Comparison of ENCODE assay signal across 8 mouse cellular contexts in the genomic region with DNA sequence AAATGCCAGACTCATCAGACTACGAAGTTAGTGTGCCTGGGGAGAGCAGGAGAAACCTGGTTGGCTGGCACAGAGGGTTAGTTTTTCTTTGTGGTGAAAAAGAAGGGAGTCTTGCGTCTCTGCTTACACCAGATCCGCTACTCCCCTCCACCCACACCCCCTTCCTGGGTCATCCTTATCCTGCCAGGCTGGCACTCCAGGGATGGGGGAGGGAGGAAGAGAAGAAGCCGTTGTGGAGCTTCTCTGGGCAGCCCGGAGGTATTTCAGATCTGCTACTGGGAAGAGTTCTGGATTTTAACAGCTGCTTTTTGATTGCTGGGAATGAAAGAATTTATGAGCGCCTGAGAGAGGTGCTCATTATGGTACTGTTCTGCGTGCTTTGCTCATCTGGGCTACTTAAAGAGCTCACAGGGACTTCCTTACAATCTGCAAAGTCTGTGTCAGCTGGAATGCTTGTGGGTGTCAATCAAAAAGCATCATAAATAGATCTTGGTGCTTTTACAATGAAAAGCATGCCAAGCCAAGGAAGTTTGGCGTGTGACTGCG. TPM values are rescaled to one million over a fixed set of nuclear protein-coding genes. Genes with fewer than 3 reads are reported as not detected.
DNase-seq lines count a peak whose midpoint lies in the region; ATAC-seq and TF ChIP-seq lines count a peak whose summit lies in the region.

No protein-coding gene starts in this region.

- TF ChIP-seq POLR2A in heart, adult 2 months (IDR thresholded peaks at IDR 0.05; ENCODE audit: insufficient read depth, low read depth, low read length), result no peak
- TF ChIP-seq POLR2A in ES-Bruce4 (IDR thresholded peaks at IDR 0.05; ENCODE audit: insufficient read depth, low read length), result no peak

- 0 out of 2 replicates have a peak, but pooled peaks have one; percentile 6 for ATAC-seq in embryonic facial prominence, embryonic 14.5 days (ENCODE audit: low read depth)
- no peak for ATAC-seq in intestine, embryonic 14.5 days (replicated peaks; ENCODE audit: low FRiP score, low TSS enrichment, low read depth)
- ATAC-seq in lung, postnatal 0 days, result no peak

- peak overlapping the region; percentile 90 for H3K4me2 ChIP-seq in embryonic facial prominence, embryonic 14.5 days (ENCODE audit: low read depth, low read length)
- peak overlapping the region; percentile 80 for H3K4me2 ChIP-seq in intestine, embryonic 14.5 days (ENCODE audit: low read length)
- H3K4me2 ChIP-seq in lung, postnatal 0 days (replicated peaks; ENCODE audit: low read depth, low read length), result peak overlapping the region; percentile 88

- intact Hi-C loops in heart, adult 2 months (cut with DNase I), result loop anchor here (2.0 to 10.0 kb wide), 5 partner anchors 15 to 511 kb away; no protein-coding TSS in a partner anchor
- intact Hi-C loops in heart, postnatal 36 days (cut with DNase I), result loop anchor here (2.0 to 10.0 kb wide), 4 partner anchors 57 to 601 kb away; no protein-coding TSS in a partner anchor

- 8% methylated on average over 9 of the region's 9 CpGs for WGBS in heart, adult 2 months
- 9% methylated on average over 9 of the region's 9 CpGs for WGBS in embryonic facial prominence, embryonic 14.5 days
- 11% methylated on average over 9 of the region's 9 CpGs for WGBS in intestine, embryonic 14.5 days
- 12% methylated on average over 9 of the region's 9 CpGs for WGBS in lung, postnatal 0 days

- no peak for TF ChIP-seq EP300 in heart, adult 2 months (IDR thresholded peaks at IDR 0.05; ENCODE audit: insufficient read depth, low read depth, low read length)
- TF ChIP-seq EP300 in ES-Bruce4 (IDR thresholded peaks at IDR 0.05; ENCODE audit: insufficient read depth, low read depth, low read length), result no peak
- no peak for TF ChIP-seq EP300 in lung, postnatal 0 days (IDR thresholded peaks at IDR 0.05)

- H3K4me1 ChIP-seq in heart, adult 2 months (ENCODE audit: control insufficient read depth, insufficient read depth, low read length), result peaks cover 15% of the 10 kb centered on the region
- H3K4me1 ChIP-seq in ES-Bruce4 (ENCODE audit: control insufficient read depth, insufficient read depth, low read length), result peaks cover 2% of the 10 kb centered on the region
- H3K4me1 ChIP-seq in embryonic facial prominence, embryonic 14.5 days (ENCODE audit: control insufficient read depth, insufficient read depth, low read length), result peaks cover 37% of the 10 kb centered on the region
- peaks cover 43% of the 10 kb centered on the region for H3K4me1 ChIP-seq in intestine, embryonic 14.5 days (replicated peaks; ENCODE audit: control insufficient read depth, insufficient read depth, low read length)
- H3K4me1 ChIP-seq in lung, postnatal 0 days (ENCODE audit: insufficient read depth, low read depth, low read length), result peaks cover 10% of the 10 kb centered on the region; the same call in 1 of the 2 replicates

- peaks cover 15% of the 10 kb centered on the region for H3K36me3 ChIP-seq in heart, adult 2 months (ENCODE audit: control insufficient read depth, insufficient read depth, low read length)
- no peaks in the 10 kb centered on the region for H3K36me3 ChIP-seq in ES-Bruce4 (ENCODE audit: control insufficient read depth, insufficient read depth, low read length, poor library complexity, severe bottlenecking)
- no peaks in the 10 kb centered on the region for H3K36me3 ChIP-seq in embryonic facial prominence, embryonic 14.5 days (ENCODE audit: control insufficient read depth, insufficient read depth, low read length)
- H3K36me3 ChIP-seq in intestine, embryonic 14.5 days (ENCODE audit: control insufficient read depth, insufficient read depth, low read length), result no peaks in the 10 kb centered on the region
- H3K36me3 ChIP-seq in lung, postnatal 0 days (ENCODE audit: insufficient read depth, low read length), result no peaks in the 10 kb centered on the region

- H3K27ac ChIP-seq in heart, adult 2 months, result peak overlapping the region; percentile 98
- H3K27ac ChIP-seq in ES-Bruce4 (ENCODE audit: insufficient read depth, low read length), result no peak overlapping the region
- H3K27ac ChIP-seq in embryonic facial prominence, embryonic 14.5 days (replicated peaks; ENCODE audit: low read depth, low read length), result peak overlapping the region; percentile 94
- peak overlapping the region; percentile 92; the same call in 1 of the 2 replicates for H3K27ac ChIP-seq in intestine, embryonic 14.5 days (ENCODE audit: low read depth)
- peak overlapping the region; percentile 96 for H3K27ac ChIP-seq in lung, postnatal 0 days (ENCODE audit: low read length)

- TF ChIP-seq CTCF in heart, adult 2 months (IDR thresholded peaks at IDR 0.05), result no peak
- TF ChIP-seq CTCF in ES-Bruce4 (IDR thresholded peaks at IDR 0.05; ENCODE audit: low read depth, low read length), result no peak
- no peak for TF ChIP-seq CTCF in lung, postnatal 0 days (IDR thresholded peaks at IDR 0.05)

- peak overlapping the region; percentile 90 for H3K9ac ChIP-seq in heart, adult 2 months (ENCODE audit: low read depth, low read length)
- peak overlapping the region; percentile 92 for H3K9ac ChIP-seq in ES-Bruce4 (ENCODE audit: low read depth, poor library complexity, severe bottlenecking)
- H3K9ac ChIP-seq in embryonic facial prominence, embryonic 14.5 days (ENCODE audit: low read depth, low read length), result peak overlapping the region; percentile 93
- peak overlapping the region; percentile 91 for H3K9ac ChIP-seq in intestine, embryonic 14.5 days (ENCODE audit: low read length)
- H3K9ac ChIP-seq in lung, postnatal 0 days (replicated peaks; ENCODE audit: low read depth), result peak overlapping the region; percentile 92

- peak overlapping the region; percentile 97 for H3K4me3 ChIP-seq in heart, adult 2 months
- H3K4me3 ChIP-seq in ES-Bruce4 (ENCODE audit: low read depth, low read length), result peak overlapping the region; percentile 69
- H3K4me3 ChIP-seq in embryonic facial prominence, embryonic 14.5 days (ENCODE audit: low read depth, low read length), result peak overlapping the region; percentile 85
- H3K4me3 ChIP-seq in intestine, embryonic 14.5 days (ENCODE audit: low read depth, low read length), result peak overlapping the region; percentile 89
- peak overlapping the region; percentile 98 for H3K4me3 ChIP-seq in lung, postnatal 0 days (ENCODE audit: low read depth, low read length)

- no peaks in the 10 kb centered on the region for H3K9me3 ChIP-seq in ES-Bruce4 (replicated peaks; ENCODE audit: control insufficient read depth, insufficient read depth, low read length, poor library complexity, severe bottlenecking)
- H3K9me3 ChIP-seq in embryonic facial prominence, embryonic 14.5 days (ENCODE audit: control insufficient read depth, low read length), result no peaks in the 10 kb centered on the region
- H3K9me3 ChIP-seq in intestine, embryonic 14.5 days (ENCODE audit: control insufficient read depth, low read length), result no peaks in the 10 kb centered on the region
- H3K9me3 ChIP-seq in lung, postnatal 0 days (ENCODE audit: low read length), result no peaks in the 10 kb centered on the region

- DNase-seq in heart, adult 2 months, result peak; percentile 26 to 38
- no peak for DNase-seq in heart, postnatal 36 days
- peak; percentile 67 for DNase-seq in embryonic facial prominence, embryonic 14.5 days (ENCODE audit: low spot score)
- peak; percentile 61 for DNase-seq in intestine, embryonic 14.5 days (ENCODE audit: low spot score)
- peak; percentile 44 for DNase-seq in lung, postnatal 0 days (ENCODE audit: low spot score)
- DNase-seq in T-cell, adult 2 months (ENCODE audit: low spot score), result no peak
- DNase-seq in layer of hippocampus, postnatal 25 days (ENCODE audit: extremely low spot score in 1 of 2, low spot score in 1 of 2), result no peak

- no peaks in the 10 kb centered on the region for H3K27me3 ChIP-seq in heart, adult 2 months (ENCODE audit: control insufficient read depth, insufficient read depth, low read length)
- H3K27me3 ChIP-seq in ES-Bruce4 (ENCODE audit: control insufficient read depth, insufficient read depth, low read length, poor library complexity, severe bottlenecking), result no peaks in the 10 kb centered on the region
- H3K27me3 ChIP-seq in embryonic facial prominence, embryonic 14.5 days (replicated peaks; ENCODE audit: control insufficient read depth, insufficient read depth, low read length), result no peaks in the 10 kb centered on the region
- H3K27me3 ChIP-seq in intestine, embryonic 14.5 days (replicated peaks; ENCODE audit: control insufficient read depth, insufficient read depth, low read length), result no peaks in the 10 kb centered on the region
- no peaks in the 10 kb centered on the region for H3K27me3 ChIP-seq in lung, postnatal 0 days (replicated peaks; ENCODE audit: insufficient read depth, low read length)

- H3K79me2 ChIP-seq in heart, adult 2 months (replicated peaks; ENCODE audit: control insufficient read depth, insufficient read depth, low read length), result peaks cover 14% of the 10 kb centered on the region

RNA-seq across cellular contexts. Expression of a gene that starts 1.7 kb away (rescaled TPM):
- 10 to 100 TPM; 25.6 to 26.2 TPM for total RNA-seq in heart, adult 2 months (2021)
- 8.1 and 13.9 TPM in 2 replicates for polyA plus RNA-seq in heart, adult 2 months (2012; rRNA removed)
- 10 to 100 TPM; 26.6 to 29.8 TPM for total RNA-seq in heart, postnatal 36 days (2021)
- 55.2 and 62.4 TPM in 2 replicates for polyA plus RNA-seq in ES-Bruce4 (2011; ENCODE audit: insufficient read depth, insufficient read length, low read depth, missing spikeins)
- polyA plus RNA-seq in embryonic facial prominence, embryonic 14.5 days (2014; fragmentation: Nextera tagmentation; extraction: Ambion mirVana), result 22.7 and 24.8 TPM in 2 replicates
- 24.8 and 25.0 TPM in 2 replicates for polyA plus RNA-seq in intestine, embryonic 14.5 days (2014; fragmentation: Nextera tagmentation; extraction: Ambion mirVana)
- polyA plus RNA-seq in lung, postnatal 0 days (2015; fragmentation: Nextera tagmentation; extraction: Ambion mirVana), result 20.9 and 24.0 TPM in 2 replicates
- 100 to 1,000 TPM in 1 of 2 experiments, 10 to 100 TPM in 1; 93.6 to 107 TPM for total RNA-seq in layer of hippocampus, postnatal 25 days (2021)

Comparison
In these comparisons a context has a peak if more than half of its experiments do, and no peak if none do; other contexts are left out.
1. DNase-seq: peak in heart, adult 2 months (2 of 2), embryonic facial prominence, embryonic 14.5 days (single experiment), intestine, embryonic 14.5 days (single experiment) and lung, postnatal 0 days (single experiment); none in heart, postnatal 36 days (0 of 2), T-cell, adult 2 months (single experiment) and layer of hippocampus, postnatal 25 days (0 of 2).
2. Peak in every context shown above with its lines, with median percentiles within 50 percentile points of each other: H3K4me3 ChIP-seq, H3K9ac ChIP-seq and H3K4me2 ChIP-seq.